Mouse (Mus musculus) cerebellum, postnatal 10 days (tissue): Measurements from ENCODE around the gene Far2.

Experiments used
- DNase-seq, 2 experiments: peaks; one replicate each; pipeline ENCODE4 v3.0.0; 2021; ENCODE audit warnings: mixed read lengths in 2 of 2

Gene Far2

DNA sequence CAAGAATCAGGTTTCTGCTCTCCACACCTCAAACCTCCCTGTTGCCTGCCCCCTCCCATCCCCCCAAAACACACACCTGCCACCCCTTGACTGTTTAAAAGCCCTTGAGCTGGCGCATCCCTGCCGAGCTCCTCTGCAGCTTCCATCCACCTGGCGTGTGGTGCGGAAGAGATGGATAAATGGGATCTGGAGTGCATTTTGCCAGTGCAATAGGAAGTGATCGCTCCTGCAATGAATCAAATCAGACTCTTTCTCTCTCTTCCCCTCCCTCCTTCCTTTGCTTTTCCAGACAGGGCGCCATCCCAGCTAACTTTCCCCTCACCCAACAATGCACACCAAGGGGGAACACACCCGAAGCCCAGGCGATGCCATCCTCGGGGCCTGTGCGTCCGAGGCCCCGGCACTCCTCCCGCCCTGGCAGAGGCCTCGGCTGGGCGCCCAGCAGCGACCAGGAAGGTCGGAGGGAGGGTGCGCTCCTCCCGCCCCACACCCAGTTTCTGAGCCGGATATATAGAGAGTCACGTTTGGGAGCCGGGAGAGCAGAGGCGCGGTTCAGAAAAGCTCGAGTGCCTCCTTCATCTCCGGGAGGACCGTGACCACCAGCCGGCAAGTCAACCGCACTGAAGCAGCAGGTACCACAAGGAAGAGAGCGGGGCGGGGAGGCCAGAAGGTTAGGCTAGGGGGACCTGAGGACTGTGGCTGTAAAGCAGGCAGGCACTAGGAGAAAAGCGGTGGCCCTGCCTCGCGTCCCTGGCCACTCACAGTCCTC lies at the start of gene Far2:
TSS of gene Far2 (plus strand) at position 379 of the 769 bp plus-strand sequence.
- peak; percentile 65 to 70 for DNase-seq

DNA sequence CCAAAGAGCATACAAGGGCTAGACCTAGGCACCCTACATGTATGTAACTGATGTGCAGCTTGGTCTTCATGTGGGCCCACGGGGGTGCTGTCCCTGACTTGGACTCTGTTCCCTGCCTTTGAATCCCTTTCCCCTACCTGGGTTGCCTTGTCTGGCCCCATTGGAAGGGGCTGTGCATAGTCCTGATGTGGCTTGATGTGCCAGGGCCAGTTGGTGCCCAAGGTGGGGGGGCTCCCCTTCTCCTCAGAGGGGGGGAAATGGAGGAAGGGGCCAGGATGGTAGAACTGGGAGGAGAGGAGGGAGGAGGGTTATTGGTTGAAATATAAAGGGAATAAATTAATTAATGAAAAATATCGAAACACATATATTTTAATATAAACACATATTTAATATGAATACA lies 46.6 kb upstream of the Far2 start:
- DNase-seq = no peak

DNA sequence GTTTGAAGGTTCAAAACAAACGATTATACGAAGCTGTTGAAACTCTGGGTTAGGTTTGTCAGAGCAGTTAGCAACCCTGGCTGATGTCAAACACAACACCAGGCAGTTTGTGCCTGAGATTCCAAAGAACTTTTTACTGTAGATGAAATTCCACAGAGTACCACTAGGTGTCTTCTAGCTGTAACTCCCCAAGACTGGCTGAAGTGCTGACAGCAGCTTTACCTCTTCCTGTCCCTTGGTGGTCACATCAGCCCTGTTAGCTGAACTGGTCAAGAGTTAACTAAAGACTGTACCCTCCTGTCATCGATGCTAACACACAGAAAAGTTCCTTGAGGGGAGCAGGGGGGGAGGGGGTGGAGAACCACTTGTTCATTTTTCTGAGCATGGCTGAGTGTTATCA lies 46.0 kb upstream of the Far2 start:
- peak in 1 of 2 experiments; percentile 39 for DNase-seq

DNA sequence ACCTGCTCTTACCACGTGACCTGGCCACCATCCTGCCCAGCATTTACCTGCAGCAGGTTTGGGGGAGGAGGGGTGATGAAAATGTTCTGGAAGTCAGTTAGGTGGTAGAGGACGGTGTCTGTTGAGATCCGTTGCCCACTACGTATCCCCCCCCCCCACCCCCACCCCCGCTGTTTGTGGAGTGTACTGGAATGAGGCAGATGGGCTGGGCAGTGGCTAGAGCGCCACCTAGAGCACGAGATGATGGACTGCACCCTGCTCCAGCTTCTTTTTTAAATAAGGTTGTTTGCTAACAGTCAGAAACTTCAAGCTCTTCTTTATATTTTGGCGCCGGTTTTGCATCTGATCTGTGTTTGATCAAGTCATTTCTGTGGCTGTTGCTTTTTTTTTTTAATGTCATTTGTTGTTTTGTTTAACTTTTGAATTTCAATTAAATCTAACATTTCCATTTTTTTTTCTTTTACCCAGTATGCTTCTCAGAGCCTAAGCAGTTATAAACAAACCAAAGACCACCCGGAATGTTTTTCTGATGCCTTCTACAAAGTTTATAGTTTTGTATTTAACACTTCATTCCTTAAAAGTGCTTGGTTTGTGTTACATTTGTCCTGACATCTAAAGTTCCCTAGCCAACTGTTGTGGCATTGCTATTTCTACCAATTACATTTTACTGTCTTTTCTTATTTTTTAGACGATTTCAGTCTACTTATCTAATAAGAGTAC lies 40.8 kb upstream of the Far2 start:
- DNase-seq = no peak

DNA sequence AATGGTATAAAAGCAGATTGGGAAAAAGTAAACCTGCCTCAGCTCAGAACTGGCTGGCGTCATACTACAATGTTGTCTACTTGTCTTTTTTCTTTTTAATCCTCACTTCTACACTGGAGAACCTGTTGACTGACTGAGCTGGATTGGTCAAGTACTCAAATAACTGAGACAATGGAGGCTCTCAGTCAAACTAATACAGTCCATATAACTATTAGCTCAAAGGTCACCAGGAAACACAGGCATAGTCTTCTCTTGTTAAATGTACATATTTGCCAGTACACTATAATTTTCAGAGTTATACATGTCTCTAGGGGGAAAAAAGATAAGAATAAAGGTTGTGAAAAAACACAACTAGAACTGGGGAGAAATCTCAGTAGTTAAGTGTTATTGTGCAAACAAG lies 6.3 kb upstream of the Far2 start:
- no peak for DNase-seq

DNA sequence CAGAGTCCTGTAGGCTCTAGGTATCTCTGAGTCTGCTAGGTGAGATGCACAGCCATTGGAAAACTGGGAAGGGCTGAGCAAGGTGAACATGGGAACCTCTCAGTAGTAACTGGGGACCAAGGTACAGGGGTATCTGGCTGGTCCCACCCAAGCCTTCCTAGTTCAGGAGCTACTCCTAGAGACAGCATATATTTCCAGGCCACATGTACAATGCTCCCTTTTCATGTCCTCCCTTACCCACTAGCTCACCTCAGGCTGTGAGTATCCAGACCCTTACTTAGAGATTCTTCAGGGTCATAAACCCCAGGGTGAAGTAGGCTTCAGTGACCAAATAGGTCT lies 560 bp downstream of the Far2 start:
- no peak for DNase-seq

DNA sequence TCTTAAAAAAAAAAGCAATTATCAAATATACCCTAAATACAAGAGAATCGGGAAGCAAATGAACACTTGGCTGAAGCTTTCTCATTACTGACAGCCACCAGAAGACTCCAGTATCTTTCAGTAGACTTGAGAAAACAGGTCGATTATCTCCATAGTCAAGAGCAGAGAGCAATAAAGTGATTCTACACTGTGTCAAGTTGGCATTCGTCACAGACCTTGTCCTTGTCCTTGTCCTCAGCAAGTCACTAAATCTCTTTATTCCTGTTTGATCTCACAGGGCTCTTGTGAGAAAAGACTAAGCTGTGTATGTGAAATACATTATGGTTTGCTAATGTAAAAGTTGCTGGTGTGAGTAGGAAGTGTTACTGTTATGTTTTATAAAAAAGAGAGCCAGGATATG lies 16.1 kb downstream of the Far2 start:
- no peak for DNase-seq

DNA sequence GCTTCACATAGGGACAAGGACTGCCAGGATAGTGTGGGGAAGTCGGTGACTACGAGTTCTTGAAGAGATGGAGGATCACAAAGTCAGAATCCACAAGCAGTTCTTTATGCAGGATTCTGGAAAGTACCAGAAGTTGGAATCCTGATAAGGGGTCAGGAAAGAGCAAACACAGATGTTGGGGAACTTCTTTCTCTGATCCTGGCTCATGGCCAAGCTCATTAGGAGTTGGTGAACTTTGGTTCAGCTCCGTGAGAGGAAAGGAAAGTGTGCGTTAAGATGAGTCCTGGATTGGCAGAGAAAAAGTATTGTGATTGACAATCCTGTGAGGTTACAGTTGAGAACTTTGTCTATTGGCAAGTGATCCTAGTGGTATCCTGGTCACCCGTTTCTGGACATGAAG lies 19.2 kb downstream of the Far2 start:
- DNase-seq = no peak

DNA sequence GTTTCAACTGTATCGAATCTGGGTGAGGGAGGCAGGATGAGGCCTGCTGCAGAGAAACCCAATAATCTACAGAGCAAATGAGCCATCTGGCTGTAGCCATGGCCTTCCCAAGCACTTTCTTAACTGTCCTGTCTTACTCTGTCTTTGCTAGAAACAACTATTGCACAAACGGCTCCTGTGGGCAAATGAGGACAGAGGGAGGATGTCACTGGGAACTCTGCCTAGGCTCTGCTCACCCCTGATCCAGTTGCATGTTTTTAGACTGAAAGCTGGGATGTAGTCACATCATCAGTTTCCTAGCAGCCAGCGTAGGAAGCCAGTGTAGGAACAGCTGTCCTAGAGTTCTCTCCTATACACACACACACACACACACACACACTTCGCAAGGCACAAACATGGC lies 21.7 kb downstream of the Far2 start:
- no peak for DNase-seq

DNA sequence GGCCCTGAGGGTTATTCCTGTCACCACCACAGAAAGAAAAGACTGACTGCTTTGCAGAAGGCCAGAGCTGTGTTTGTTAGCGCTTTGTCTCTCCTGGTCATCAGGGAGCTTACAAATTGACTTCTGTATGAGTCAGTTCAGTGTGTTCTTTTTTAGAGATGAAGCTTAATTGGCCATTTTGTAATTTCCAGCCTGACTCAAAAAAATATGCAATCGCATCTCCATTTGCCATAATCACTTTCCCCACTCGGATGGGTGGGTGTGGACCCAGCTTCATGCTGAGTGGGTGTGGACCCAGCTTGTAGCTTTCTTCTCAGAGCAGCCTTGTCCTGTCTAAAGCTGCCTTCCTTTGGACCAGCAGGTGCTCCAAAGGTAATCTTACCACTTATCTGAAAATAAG lies 26.5 kb downstream of the Far2 start:
- DNase-seq = no peak

DNA sequence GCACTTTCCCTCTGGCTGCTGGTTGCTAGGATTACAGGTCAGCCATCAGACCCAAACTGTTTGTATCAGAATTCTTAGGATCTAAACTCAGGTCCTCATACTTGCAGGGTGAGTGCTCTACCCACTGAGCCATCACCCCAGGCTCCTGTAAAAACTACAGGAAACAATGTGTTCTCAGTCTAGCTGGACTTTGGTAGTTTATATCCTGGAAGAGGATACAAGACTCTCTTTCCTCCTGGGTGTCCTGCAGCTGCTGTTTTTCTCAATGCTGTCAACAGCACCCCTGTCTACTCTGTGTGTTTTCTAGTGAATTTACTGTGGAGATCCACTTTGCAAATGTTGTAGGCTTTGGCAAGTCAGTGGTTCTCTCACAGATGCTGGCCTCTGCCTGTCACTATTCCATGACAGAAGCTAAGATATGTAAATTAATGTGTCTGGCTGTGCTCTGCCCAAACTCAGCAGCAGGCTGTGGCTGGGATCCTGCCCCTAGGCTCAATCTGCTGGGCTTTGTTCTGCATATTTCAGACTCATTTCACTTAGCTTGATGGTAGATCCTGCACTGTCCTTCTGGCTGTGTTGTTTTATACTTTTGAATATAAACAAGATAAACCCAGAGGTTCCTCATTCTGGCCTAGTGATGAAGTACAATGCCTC lies 27.3 kb downstream of the Far2 start:
- DNase-seq = no peak

DNA sequence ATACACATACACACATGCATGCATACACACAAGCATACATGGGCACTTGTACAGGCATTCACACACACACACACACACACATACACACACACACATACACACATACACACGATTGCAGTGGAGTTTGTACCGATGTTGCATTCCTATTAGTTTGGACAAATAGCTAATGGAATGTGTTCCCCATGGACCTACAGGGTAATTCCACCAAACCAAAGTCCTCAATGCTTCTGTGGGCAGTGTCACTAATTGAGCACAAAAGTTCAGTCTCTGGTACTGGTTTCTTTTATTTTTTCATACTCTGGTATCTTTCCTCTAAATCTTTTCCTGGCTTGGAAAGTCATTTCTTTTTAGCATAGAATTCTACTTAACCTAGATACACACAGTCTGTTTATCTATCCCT lies 36.8 kb downstream of the Far2 start:
- no peak for DNase-seq

DNA sequence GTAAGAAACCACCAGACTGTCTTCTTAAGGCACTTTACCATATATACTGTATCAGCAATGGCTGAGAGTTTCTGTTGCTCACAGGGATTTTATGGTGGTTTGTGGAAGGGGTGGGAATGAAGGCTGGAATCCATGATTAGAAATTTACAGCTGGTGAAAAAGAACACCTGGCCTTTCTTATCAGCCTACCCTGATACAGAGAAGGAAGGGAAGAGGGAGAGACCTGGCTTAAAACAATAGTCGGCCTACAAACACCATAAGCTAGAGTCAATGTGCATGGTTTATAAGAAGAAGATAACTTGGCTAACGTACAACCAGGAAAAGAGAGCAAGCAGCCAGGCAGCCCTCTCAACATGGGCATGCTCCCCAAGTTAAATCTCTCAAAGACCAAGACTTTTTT lies 37.3 kb downstream of the Far2 start:
- DNase-seq = no peak

DNA sequence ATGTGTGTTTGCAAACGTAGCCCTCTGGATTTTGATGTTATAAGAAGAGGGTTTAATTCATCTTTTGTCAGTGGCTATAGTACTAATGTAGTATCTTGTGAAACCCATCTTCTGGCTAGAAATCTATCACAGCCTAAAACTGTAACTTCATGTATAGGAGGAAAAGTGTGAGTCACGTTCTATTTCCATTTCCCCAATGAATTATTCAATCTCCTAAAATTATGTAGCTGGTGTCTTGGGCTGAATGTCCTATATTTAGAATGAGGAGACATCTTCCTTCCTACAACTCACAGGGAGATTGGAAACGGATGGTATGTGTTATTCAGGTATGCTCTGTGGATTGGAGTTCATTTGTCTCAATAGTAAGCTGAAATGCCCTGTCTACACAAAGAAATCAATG lies 50.0 kb downstream of the Far2 start:
- DNase-seq = no peak

DNA sequence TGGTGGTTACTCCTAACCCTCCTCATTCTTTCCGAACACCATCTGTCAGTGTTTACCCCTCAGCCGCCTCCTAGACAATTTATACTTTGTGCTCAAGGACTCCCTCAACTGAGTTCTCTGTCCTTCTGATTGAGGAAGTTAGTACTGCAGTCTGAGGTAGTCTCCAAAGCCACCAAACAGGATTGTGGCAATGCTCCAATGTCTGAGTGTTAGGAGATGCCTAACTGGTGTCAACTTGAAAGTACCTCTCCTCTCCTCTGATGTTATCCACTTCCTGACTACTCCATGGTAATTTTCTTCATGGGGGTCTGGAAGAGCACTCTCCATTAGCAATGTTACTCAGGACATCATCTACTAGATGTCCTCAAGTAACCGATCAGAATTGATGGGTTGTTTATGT lies 54.9 kb downstream of the Far2 start:
- no peak for DNase-seq

DNA sequence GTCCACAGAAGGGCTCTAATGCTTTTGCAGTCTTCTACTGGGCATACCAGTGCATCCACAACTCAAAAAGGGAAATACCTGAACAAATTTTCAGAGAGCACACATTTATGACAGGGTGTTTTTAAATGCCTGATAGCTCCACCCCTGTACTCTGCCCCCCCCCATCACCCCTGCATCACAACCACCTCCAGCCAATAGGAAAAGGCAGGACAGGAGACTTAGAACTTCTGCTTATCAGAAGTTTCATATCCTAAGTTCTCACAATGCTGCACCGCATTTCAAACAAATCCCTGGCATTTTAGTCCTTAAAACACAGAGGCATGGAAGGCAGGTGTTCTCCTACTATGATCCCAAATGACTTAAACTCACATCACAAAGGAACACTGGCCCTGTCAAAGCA lies 55.4 kb downstream of the Far2 start:
- DNase-seq = no peak

DNA sequence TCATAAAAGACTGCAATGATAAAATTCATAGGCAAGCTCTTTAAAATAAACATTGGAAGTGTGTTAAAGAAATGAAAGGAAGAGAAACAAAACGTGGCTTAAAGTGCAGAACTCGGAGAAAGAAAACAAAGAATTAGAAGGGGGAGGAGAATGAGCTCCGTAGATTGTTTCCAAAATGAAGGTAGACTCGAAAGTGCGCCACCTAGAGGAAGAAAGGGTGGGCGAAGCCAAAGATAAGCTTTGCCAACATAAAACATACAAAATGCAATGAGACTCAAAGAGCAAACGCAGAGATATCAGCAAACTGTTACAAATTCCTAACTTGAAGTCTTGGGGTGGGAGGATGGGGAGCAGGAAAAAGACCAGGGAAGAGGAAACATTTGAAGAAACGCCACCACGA lies 57.2 kb downstream of the Far2 start:
- DNase-seq = peak; percentile 42 to 64

DNA sequence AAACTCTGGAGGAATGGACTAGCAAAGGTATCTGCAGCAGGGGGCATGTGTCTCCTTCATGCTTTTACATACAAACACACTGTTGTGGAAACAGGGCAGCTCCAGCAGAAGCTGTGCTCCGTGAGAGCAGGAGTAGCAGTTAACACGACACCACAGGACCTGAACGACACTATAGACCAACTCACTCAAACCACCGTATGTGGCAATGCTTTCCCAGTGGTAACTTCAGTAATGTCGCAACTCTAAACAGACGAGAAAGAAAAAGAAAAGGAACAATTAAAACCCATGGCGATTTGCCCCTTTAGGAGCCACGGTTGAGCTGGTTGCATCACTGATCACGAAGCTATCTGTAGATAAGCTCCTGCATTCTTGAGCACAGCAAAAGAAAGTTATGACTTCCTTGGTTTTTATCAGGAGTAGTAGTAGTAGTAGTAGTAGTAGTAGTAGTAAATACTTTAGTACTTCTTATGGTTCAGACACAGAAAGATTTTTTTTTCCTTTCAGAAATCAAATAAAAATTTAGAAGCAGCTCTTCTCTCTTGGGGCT lies 58.7 kb downstream of the Far2 start:
- no peak for DNase-seq

DNA sequence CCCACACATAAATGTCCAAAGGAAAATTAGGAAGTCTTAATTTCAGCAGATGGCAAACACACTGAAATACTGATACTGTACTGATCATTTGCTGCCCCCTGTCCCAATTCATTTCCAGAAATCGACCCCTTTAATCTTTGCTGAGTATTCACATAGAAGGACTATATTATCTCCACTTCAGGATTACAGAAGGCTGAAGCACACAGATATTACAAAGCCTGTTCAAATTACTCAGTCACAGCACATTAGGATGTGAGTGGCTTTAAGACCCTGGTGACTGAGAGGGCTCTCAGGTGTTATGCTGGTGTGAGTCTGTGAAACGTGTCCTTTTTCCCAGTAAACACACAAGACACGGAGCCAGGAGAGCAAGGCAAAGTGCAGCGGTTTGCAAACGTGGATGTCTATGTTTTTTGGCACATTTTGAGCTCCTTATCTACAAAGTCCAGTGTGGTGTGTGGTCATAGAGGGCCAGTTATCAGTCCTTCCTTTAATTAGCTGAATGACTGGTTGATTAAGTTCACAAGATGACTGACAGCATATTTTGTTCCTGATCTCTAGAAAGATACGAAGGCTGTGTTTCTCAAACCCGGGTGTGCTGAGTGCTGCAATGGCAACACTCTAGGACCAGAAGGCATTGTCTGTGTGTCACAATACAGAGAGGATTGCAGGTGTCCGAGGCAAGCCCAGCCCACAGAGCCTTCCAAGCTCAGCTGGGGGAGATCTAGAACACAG lies 61.8 kb downstream of the Far2 start:
- no peak for DNase-seq

DNA sequence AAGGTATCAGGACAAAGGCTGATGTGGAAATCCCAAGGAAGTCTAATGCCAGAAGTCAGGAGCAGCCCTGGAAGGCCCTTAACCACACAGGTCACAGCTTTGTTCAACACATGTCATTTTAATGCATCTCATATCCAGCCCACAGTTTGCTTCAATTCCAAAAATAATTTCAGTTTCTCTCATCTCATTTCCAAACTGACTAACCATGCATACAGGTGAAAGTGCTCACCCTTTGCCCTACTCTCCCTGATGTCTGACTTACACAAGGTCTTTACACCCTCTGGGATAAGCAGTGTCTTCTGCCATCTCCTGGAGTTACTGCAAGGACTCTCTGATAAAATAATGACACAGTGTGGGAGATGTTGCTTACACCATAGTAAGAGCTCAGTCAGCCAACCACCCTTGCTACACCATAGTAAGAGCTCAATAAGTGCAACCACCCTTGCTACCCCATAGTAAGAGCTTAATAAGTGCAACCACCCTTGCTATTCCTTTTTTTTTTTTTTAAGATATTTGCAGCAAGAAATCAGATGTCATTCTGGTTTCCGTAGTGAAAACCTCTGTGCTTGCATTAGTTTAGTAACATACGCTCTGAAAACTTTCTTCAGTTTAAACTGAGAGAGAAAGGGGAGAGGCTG lies 64.1 kb downstream of the Far2 start:
- no peak for DNase-seq

DNA sequence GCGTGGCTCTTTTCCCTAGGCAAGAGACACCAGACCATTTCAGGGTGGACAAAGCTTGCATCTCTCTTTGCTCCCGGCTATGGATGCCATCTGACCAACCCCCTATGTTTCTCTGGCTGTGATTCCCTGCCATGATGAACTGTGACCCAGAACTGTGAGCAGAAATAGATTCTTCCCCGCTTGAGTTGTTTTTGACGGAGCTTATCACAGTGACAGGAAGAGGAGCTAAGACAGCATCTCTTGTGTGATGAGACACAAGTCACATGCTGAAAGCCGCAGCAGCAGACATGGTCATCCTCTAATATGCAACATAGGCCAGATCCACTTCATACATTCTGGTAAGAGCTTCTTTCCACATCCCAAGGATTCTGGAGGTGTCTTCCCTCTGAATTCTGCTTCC lies 69.3 kb downstream of the Far2 start:
- no peak for DNase-seq

DNA sequence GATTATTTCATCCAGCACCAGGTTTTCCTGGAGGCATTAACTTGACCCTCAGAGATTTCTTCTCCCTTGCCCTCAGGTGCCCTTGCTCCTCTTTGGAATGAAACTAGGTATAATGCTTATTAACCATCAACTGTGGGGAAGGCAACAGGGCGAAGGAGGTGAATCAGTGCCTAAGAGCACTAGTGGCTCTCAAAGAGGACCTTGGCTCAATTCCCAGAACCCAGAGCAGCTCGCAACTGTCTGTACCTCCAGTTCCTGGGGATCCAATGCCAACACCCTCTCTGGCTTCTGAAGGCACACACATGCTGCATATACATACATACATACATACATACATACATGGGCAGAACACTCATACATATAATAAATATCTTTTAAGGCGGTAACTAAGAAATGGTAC lies 69.8 kb downstream of the Far2 start:
- DNase-seq = no peak

DNA sequence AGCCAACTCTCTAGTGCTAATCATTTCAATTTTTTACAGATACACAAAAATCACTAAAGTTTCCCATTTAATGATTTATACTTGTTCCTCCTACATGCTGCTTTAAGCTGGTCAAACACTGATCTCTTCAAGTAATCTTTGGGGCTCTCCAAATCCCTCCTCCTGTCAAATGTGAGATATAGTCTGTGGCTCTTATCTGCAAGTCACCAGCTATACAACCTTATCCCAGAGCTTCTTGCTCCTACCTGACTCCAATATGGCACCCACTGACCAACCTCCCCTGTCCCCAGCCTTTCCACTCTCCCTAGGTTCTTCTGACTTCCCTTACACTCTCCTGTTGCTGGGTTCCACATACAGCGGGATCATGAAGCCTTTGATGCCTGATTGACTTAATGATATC lies 70.6 kb downstream of the Far2 start:
- DNase-seq = no peak
